Mouse (Mus musculus): ENCODE measurements at regions not wholly inside any gene's neighbourhood (a gene's known extent, or its start where the extent isn't known, plus 50 kb on each side); places are given as distances from the start of the nearest gene placed in this dataset.
A peak's percentile ranks its signal among the peaks of the same experiment; 100 is the strongest.

DNA sequence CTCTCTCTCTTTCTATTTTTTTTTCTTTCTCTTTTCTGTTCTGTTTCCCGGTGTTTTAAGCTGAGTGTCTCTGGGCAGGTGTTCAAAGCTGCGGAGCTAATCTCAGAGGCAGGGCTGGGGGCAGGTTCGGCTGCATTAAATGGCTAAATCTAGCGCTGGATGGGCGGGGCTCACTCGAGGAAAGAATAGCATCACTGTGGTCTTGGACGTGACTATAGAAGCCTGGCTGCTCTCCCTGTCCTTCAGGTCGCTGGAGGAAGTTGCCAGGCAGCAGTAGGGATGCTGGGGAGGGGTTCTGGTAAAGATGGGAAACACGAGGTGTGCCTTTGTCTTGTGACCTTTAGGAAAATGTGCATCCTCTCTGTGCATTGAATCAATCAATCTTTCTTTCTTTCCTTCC lies 88.0 kb upstream of the Runx3 start:
- WGBS, result 39% methylated on average over 9 of the region's 9 CpGs
- Histone ChIP-seq H3K9me3 (replicated peaks; ENCODE audit: low read length) (no peaks in the 10 kb centered on the region), H3K4me2 (ENCODE audit: low read length) (no peak overlapping the region), H3K27me3 (ENCODE audit: insufficient read depth, low read length) (no peaks in the 10 kb centered on the region), H3K27ac (no peak overlapping the region), H3K9ac (ENCODE audit: low read depth, low read length) (no peak overlapping the region), H3K4me1 (replicated peaks; ENCODE audit: insufficient read depth, low read length) (no peaks in the 10 kb centered on the region), H3K4me3 (replicated peaks; ENCODE audit: low read depth, low read length) (no peak overlapping the region), H3K36me3 (ENCODE audit: insufficient read depth, low read length) (no peaks in the 10 kb centered on the region)
- no peak for ATAC-seq (replicated peaks; ENCODE audit: low FRiP score, low read depth)
- TF ChIP-seq CTCF (IDR thresholded peaks at IDR 0.05; ENCODE audit: low read depth), result no peak
- no peak for DNase-seq (ENCODE audit: low spot score)

DNA sequence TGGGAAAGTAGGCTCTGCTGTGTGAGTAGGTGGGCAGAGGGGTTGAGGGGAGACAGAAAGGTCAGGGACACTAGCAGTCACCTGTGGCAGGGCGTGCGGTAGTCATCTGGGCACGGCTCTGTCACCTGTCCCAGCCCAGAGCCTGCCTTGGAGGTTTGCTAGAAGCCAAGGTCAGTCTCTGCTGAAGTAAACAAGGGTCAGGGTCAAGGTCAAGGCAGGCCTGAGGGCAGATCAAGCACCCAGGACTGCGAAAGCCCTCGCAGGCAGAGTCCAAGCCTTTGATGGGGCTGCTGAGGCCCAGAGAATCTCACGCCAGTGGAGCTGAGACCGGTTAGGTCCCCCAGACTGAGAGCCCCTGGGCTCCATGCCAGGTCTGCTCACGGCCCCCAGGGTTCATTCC lies 87.2 kb upstream of the Runx3 start:
- Histone ChIP-seq H3K9ac (ENCODE audit: low read depth, low read length) (no peak overlapping the region), H3K4me2 (ENCODE audit: low read length) (no peak overlapping the region), H3K4me3 (replicated peaks; ENCODE audit: low read depth, low read length) (no peak overlapping the region), H3K36me3 (ENCODE audit: insufficient read depth, low read length) (no peaks in the 10 kb centered on the region), H3K27ac (no peak overlapping the region), H3K4me1 (replicated peaks; ENCODE audit: insufficient read depth, low read length) (no peaks in the 10 kb centered on the region), H3K9me3 (replicated peaks; ENCODE audit: low read length) (no peaks in the 10 kb centered on the region), H3K27me3 (ENCODE audit: insufficient read depth, low read length) (no peaks in the 10 kb centered on the region)
- WGBS, result 64% methylated on average over 7 of the region's 8 CpGs
- no peak for DNase-seq (ENCODE audit: low spot score)
- ATAC-seq (replicated peaks; ENCODE audit: low FRiP score, low read depth), result no peak
- no peak for TF ChIP-seq CTCF (IDR thresholded peaks at IDR 0.05; ENCODE audit: low read depth)

DNA sequence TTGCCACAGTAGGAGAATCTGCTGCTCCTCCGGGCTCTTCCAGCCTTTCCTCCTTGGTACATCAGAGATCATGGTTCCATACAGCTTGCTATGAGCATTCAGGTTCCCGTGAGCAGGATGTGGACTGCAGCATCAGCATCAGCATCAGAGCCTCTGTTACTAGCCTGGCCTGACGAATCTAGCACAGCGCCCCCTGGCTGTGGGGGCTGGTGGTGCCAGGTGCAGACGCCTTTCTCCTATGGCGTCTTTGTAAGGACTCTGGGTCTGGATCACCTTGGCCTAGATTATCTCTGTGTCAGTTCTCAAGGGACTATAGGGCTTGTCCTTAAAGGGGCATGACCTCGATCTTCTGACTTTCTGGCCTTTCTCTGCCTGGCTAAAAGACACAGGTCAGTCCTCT lies 86.0 kb upstream of the Runx3 start:
- no peak for ATAC-seq (replicated peaks; ENCODE audit: low FRiP score, low read depth)
- no peaks in the 10 kb centered on the region for H3K9me3 ChIP-seq (replicated peaks; ENCODE audit: low read length)
- no peak for DNase-seq (ENCODE audit: low spot score)
- H3K27me3 ChIP-seq (ENCODE audit: insufficient read depth, low read length), result no peaks in the 10 kb centered on the region
- no peak overlapping the region for H3K4me2 ChIP-seq (ENCODE audit: low read length)
- H3K27ac ChIP-seq, result no peak overlapping the region
- no peaks in the 10 kb centered on the region for H3K36me3 ChIP-seq (ENCODE audit: insufficient read depth, low read length)
- peak; percentile 67 for TF ChIP-seq CTCF (IDR thresholded peaks at IDR 0.05; ENCODE audit: low read depth)
- H3K4me3 ChIP-seq (replicated peaks; ENCODE audit: low read depth, low read length), result no peak overlapping the region
- H3K9ac ChIP-seq (ENCODE audit: low read depth, low read length), result no peak overlapping the region
- 41% methylated on average over 7 of the region's 7 CpGs for WGBS
- no peaks in the 10 kb centered on the region for H3K4me1 ChIP-seq (replicated peaks; ENCODE audit: insufficient read depth, low read length)

DNA sequence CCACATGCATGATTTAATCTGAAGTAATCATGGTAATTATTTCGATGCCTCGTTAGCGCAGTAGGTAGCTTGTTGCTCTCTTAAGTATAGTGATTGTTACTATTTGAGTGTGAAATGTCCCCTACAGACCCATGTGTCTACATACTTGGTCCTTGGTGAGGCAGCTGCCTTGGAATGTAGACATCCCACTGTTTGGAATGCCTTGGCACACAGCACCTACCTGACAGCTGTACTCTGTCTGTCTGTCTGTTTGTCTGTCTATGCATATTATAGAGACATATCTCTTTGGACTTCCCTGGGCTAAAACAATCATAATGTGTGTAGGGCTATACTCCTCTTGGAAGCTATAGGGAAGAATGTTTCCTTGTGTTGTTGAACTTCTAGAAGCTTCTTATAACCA lies 83.7 kb upstream of the Runx3 start:
- no peak overlapping the region for H3K4me3 ChIP-seq (replicated peaks; ENCODE audit: low read depth, low read length)
- no peaks in the 10 kb centered on the region for H3K9me3 ChIP-seq (replicated peaks; ENCODE audit: low read length)
- H3K4me1 ChIP-seq (replicated peaks; ENCODE audit: insufficient read depth, low read length), result no peaks in the 10 kb centered on the region
- H3K27ac ChIP-seq, result no peak overlapping the region
- no peak for TF ChIP-seq CTCF (IDR thresholded peaks at IDR 0.05; ENCODE audit: low read depth)
- no peaks in the 10 kb centered on the region for H3K36me3 ChIP-seq (ENCODE audit: insufficient read depth, low read length)
- 88% methylated on average over 3 of the region's 3 CpGs for WGBS
- no peaks in the 10 kb centered on the region for H3K27me3 ChIP-seq (ENCODE audit: insufficient read depth, low read length)
- DNase-seq (ENCODE audit: low spot score) (no peak), ATAC-seq (replicated peaks; ENCODE audit: low FRiP score, low read depth) (no peak)
- H3K4me2 ChIP-seq (ENCODE audit: low read length), result no peak overlapping the region
- H3K9ac ChIP-seq (ENCODE audit: low read depth, low read length), result no peak overlapping the region

DNA sequence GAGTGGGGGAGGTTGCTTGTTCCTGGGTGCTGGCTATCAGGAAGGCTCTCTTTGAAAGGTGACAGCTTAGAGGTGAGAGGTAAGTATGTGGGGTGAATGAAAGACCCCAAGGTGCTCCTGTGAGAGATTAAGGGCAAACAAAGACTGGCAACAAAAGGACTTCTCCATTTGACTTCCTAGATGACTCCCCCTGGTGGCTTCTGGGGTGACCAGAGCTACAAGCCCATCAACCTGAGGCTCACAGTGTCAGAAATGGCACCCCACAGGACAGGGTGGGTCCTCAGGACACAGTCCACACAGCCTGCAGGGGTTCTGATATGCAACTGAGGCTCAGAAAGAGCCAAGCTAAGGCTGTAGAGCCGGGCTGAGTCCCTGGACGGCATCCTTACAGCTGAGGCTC lies 81.2 kb upstream of the Runx3 start:
- DNase-seq (ENCODE audit: low spot score) (no peak), ATAC-seq (replicated peaks; ENCODE audit: low FRiP score, low read depth) (no peak)
- H3K27ac ChIP-seq, result no peak overlapping the region
- TF ChIP-seq CTCF (IDR thresholded peaks at IDR 0.05; ENCODE audit: low read depth), result peak; percentile 28; the same call in 1 of the 2 replicates
- H3K9ac ChIP-seq (ENCODE audit: low read depth, low read length), result no peak overlapping the region
- no peak overlapping the region for H3K4me3 ChIP-seq (replicated peaks; ENCODE audit: low read depth, low read length)
- H3K4me2 ChIP-seq (ENCODE audit: low read length), result no peak overlapping the region
- 89% methylated on average over 2 of the region's 2 CpGs for WGBS
- no peaks in the 10 kb centered on the region for H3K36me3 ChIP-seq (ENCODE audit: insufficient read depth, low read length)
- H3K4me1 ChIP-seq (replicated peaks; ENCODE audit: insufficient read depth, low read length), result no peaks in the 10 kb centered on the region
- no peaks in the 10 kb centered on the region for H3K27me3 ChIP-seq (ENCODE audit: insufficient read depth, low read length)
- no peaks in the 10 kb centered on the region for H3K9me3 ChIP-seq (replicated peaks; ENCODE audit: low read length)

DNA sequence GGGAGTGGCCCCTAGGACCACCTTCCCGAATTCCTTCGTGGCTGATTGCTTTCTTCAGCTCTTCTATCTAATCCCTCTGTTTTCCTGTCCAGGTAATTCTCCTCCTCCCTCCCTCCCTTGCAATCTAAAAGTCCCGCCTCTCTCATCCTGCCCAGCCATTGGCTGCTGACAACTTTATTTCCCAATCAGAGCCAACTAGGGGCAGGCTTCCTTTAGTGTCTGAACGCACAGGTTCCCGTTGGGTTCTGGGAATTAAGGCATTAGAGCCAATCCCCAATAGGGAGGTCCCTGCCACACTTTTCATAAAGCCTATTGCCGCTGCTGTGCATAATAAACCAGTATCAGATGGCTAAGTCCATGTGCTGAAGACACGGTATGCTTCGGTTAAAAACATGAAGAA lies 78.5 kb upstream of the Runx3 start:
- no peak overlapping the region for H3K9ac ChIP-seq (ENCODE audit: low read depth, low read length)
- ATAC-seq (replicated peaks; ENCODE audit: low FRiP score, low read depth), result no peak
- H3K27ac ChIP-seq, result no peak overlapping the region
- no peaks in the 10 kb centered on the region for H3K27me3 ChIP-seq (ENCODE audit: insufficient read depth, low read length)
- H3K9me3 ChIP-seq (replicated peaks; ENCODE audit: low read length), result no peaks in the 10 kb centered on the region
- H3K4me1 ChIP-seq (replicated peaks; ENCODE audit: insufficient read depth, low read length), result no peaks in the 10 kb centered on the region
- no peak for DNase-seq (ENCODE audit: low spot score)
- 40% methylated on average over 8 of the region's 8 CpGs for WGBS
- no peak overlapping the region for H3K4me3 ChIP-seq (replicated peaks; ENCODE audit: low read depth, low read length)
- no peak for TF ChIP-seq CTCF (IDR thresholded peaks at IDR 0.05; ENCODE audit: low read depth)
- H3K36me3 ChIP-seq (ENCODE audit: insufficient read depth, low read length), result no peaks in the 10 kb centered on the region
- no peak overlapping the region for H3K4me2 ChIP-seq (ENCODE audit: low read length)

DNA sequence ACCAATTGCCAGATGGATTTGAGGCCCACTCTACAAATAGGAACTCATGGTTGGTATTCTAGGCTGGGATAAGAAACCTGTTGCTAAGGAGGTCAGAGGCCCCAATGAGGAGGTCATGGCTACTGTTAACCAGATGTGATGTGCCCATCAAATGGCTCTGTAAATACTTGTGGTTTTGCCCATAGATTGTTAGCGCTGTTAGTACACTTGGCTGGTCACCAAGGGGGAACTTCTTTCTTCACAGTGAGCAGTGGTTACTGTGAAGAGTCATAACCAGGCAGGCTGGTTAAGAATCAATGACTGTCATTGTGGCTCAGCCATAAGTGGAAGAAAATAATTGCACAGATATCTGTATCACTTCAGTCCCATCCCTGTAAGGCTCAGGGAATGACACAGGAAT lies 78.0 kb upstream of the Runx3 start:
- ATAC-seq (replicated peaks; ENCODE audit: low FRiP score, low read depth), result no peak
- H3K9me3 ChIP-seq (replicated peaks; ENCODE audit: low read length), result no peaks in the 10 kb centered on the region
- no peak for TF ChIP-seq CTCF (IDR thresholded peaks at IDR 0.05; ENCODE audit: low read depth)
- no peak overlapping the region for H3K9ac ChIP-seq (ENCODE audit: low read depth, low read length)
- H3K4me1 ChIP-seq (replicated peaks; ENCODE audit: insufficient read depth, low read length), result no peaks in the 10 kb centered on the region
- H3K27ac ChIP-seq, result no peak overlapping the region
- H3K36me3 ChIP-seq (ENCODE audit: insufficient read depth, low read length), result no peaks in the 10 kb centered on the region
- H3K4me2 ChIP-seq (ENCODE audit: low read length), result no peak overlapping the region
- DNase-seq (ENCODE audit: low spot score), result no peak
- H3K27me3 ChIP-seq (ENCODE audit: insufficient read depth, low read length), result no peaks in the 10 kb centered on the region
- WGBS, result 85% methylated on average over 1 of the region's 1 CpGs
- no peak overlapping the region for H3K4me3 ChIP-seq (replicated peaks; ENCODE audit: low read depth, low read length)
